Mouse (Mus musculus) embryonic facial prominence, embryonic 12.5 days (tissue): ENCODE measurements around the gene Ptpn11. TPM values are rescaled to one million over a fixed set of nuclear protein-coding genes. Genes with fewer than 3 reads are reported as not detected.

Source experiments
- ATAC-seq: fragments of 200-750 bp; cut with Nextera tagmentation; 2 replicates; pipeline ENCODE4 v1.8.0; 2017; ENCODE audit not compliant: insufficient number of reproducible peaks, insufficient read depth, low FRiP score, low TSS enrichment
- H3K27ac ChIP-seq: fragments of 300-500 bp; sonication (generic); 2 replicates; pipeline ENCODE4 v1.5.1; 2016; ENCODE audit warnings: mild to moderate bottlenecking
- H3K27me3 ChIP-seq: fragments of 300-500 bp; sonication (generic); 2 replicates; pipeline ENCODE4 v1.6.1; 2016; ENCODE audit warnings: mild to moderate bottlenecking, moderate library complexity
- H3K36me3 ChIP-seq: fragments of 300-500 bp; sonication (generic); 2 replicates; pipeline ENCODE4 v1.6.1; 2016; ENCODE audit warnings: mild to moderate bottlenecking
- H3K4me1 ChIP-seq: fragments of 300-500 bp; sonication (generic); 2 replicates; pipeline ENCODE4 v1.6.1; 2016
- H3K4me2 ChIP-seq: fragments of 300-500 bp; sonication (generic); replicated peaks from 2 replicates; pipeline ENCODE4 v1.6.1; 2016; ENCODE audit warnings: mild to moderate bottlenecking, moderate library complexity
- H3K4me3 ChIP-seq: fragments of 300-500 bp; sonication (generic); 2 replicates; pipeline ENCODE4 v1.5.1; 2016; ENCODE audit warnings: mild to moderate bottlenecking
- H3K9ac ChIP-seq: fragments of 300-500 bp; sonication (generic); 2 replicates; pipeline ENCODE4 v1.6.1; 2016; ENCODE audit warnings: mild to moderate bottlenecking, moderate library complexity
- H3K9me3 ChIP-seq: fragments of 300-500 bp; sonication (generic); 2 replicates; pipeline ENCODE4 v1.6.1; 2016; ENCODE audit warnings: mild to moderate bottlenecking, moderate library complexity
- WGBS: fragments of 180-500 bp; shearing (Covaris S2); methylation state at CpG from one replicate; pipeline ENCODE4 v1.1.7; 2016; 5-methylcytosine and 5-hydroxymethylcytosine counted together
- polyA plus RNA-seq: library from polyadenylated mRNA; unstranded; fragments of >200 nt; fragmentation: Nextera tagmentation; extraction: Ambion mirVana; gene quantifications from 2 replicates; pipeline ENCODE4 v1.2.1, GENCODE M21; 2016

The Ptpn11 gene
- polyA plus RNA-seq, 1 experiment from 2014 or later = 24.0 TPM

GRCm38 (mm10) chr5:121100095-121100494 is 91.1 kb downstream of the Ptpn11 start:
- WGBS = 44% methylated on average over 2 of the region's 2 CpGs
- H3K4me2 ChIP-seq = no peak overlapping the region

GRCm38 (mm10) chr5:121097970-121098369 is 93.2 kb downstream of the Ptpn11 start:
- H3K36me3 ChIP-seq = no peaks in the 10 kb centered on the region
- no peaks in the 10 kb centered on the region for H3K9me3 ChIP-seq
- WGBS = 81% methylated on average over 4 of the region's 4 CpGs
- ATAC-seq = no peak
- H3K27ac ChIP-seq = no peak overlapping the region
- no peak overlapping the region for H3K4me3 ChIP-seq
- H3K4me2 ChIP-seq = no peak overlapping the region
- no peaks in the 10 kb centered on the region for H3K27me3 ChIP-seq
- no peak overlapping the region for H3K9ac ChIP-seq
- H3K4me1 ChIP-seq = no peaks in the 10 kb centered on the region

More at GRCm38 (mm10) chr5:121100095-121100494, 91.1 kb downstream of the Ptpn11 start:
- Histone ChIP-seq H3K27me3 (no peaks in the 10 kb centered on the region), H3K4me1 (no peaks in the 10 kb centered on the region), H3K4me3 (no peak overlapping the region), H3K9me3 (no peaks in the 10 kb centered on the region), H3K36me3 (no peaks in the 10 kb centered on the region), H3K27ac (no peak overlapping the region), H3K9ac (no peak overlapping the region)
- no peak for ATAC-seq

- 80% methylated on average over 5 of the region's 5 CpGs for WGBS
These were observed 94.5 kb downstream of the Ptpn11 start for GRCm38 (mm10) chr5:121096744-121097143.

GRCm38 (mm10) chr5:121093281-121093680 is 97.9 kb downstream of the Ptpn11 start:
- no peak for ATAC-seq
- 65% methylated on average over 3 of the region's 3 CpGs for WGBS
- no peaks in the 10 kb centered on the region for H3K4me1 ChIP-seq
- no peaks in the 10 kb centered on the region for H3K27me3 ChIP-seq
- no peaks in the 10 kb centered on the region for H3K36me3 ChIP-seq
- H3K4me2 ChIP-seq = no peak overlapping the region
- no peak overlapping the region for H3K27ac ChIP-seq
- H3K9me3 ChIP-seq = 0 out of 2 replicates have a peak, but pooled peaks cover 6% of the 10 kb centered on the region
- H3K4me3 ChIP-seq = no peak overlapping the region
- no peak overlapping the region for H3K9ac ChIP-seq

More at GRCm38 (mm10) chr5:121096744-121097143, 94.5 kb downstream of the Ptpn11 start:
- Histone ChIP-seq H3K4me1 (no peaks in the 10 kb centered on the region), H3K9ac (no peak overlapping the region), H3K36me3 (no peaks in the 10 kb centered on the region), H3K27me3 (no peaks in the 10 kb centered on the region), H3K4me2 (no peak overlapping the region), H3K27ac (no peak overlapping the region), H3K9me3 (no peaks in the 10 kb centered on the region), H3K4me3 (no peak overlapping the region)
- ATAC-seq = no peak

- no peaks in the 10 kb centered on the region for H3K36me3 ChIP-seq
- no peak overlapping the region for H3K4me2 ChIP-seq
- H3K9ac ChIP-seq = no peak overlapping the region
- no peak overlapping the region for H3K27ac ChIP-seq
- 73% methylated on average over 7 of the region's 7 CpGs for WGBS
- no peak for ATAC-seq
- no peak overlapping the region for H3K4me3 ChIP-seq
- no peaks in the 10 kb centered on the region for H3K4me1 ChIP-seq
- no peaks in the 10 kb centered on the region for H3K27me3 ChIP-seq
- H3K9me3 ChIP-seq = 0 out of 2 replicates have a peak, but pooled peaks cover 6% of the 10 kb centered on the region
These were observed 101.5 kb downstream of the Ptpn11 start for GRCm38 (mm10) chr5:121089660-121090059.

- Histone ChIP-seq H3K27ac (no peak overlapping the region), H3K4me2 (no peak overlapping the region), H3K4me3 (no peak overlapping the region), H3K4me1 (no peaks in the 10 kb centered on the region), H3K9ac (no peak overlapping the region), H3K27me3 (no peaks in the 10 kb centered on the region), H3K9me3 (0 out of 2 replicates have a peak, but pooled peaks cover 6% of the 10 kb centered on the region), H3K36me3 (no peaks in the 10 kb centered on the region)
- WGBS = 63% methylated on average over 7 of the region's 7 CpGs
- ATAC-seq = no peak
These were observed 103.5 kb downstream of the Ptpn11 start for GRCm38 (mm10) chr5:121087733-121088132.

GRCm38 (mm10) chr5:121082605-121083004 is 108.6 kb downstream of the Ptpn11 start:
- WGBS = 90% methylated on average over 7 of the region's 7 CpGs
- H3K4me1 ChIP-seq = no peaks in the 10 kb centered on the region
- no peaks in the 10 kb centered on the region for H3K36me3 ChIP-seq
- H3K9ac ChIP-seq = no peak overlapping the region
- no peak overlapping the region for H3K27ac ChIP-seq
- no peaks in the 10 kb centered on the region; the same call in 1 of the 2 replicates for H3K9me3 ChIP-seq
- no peak overlapping the region for H3K4me2 ChIP-seq
- no peak for ATAC-seq
- no peaks in the 10 kb centered on the region for H3K27me3 ChIP-seq
- H3K4me3 ChIP-seq = no peak overlapping the region

- no peaks in the 10 kb centered on the region for H3K36me3 ChIP-seq
- no peaks in the 10 kb centered on the region for H3K27me3 ChIP-seq
- no peak overlapping the region for H3K4me2 ChIP-seq
- no peak overlapping the region for H3K27ac ChIP-seq
- no peak overlapping the region for H3K9ac ChIP-seq
- H3K9me3 ChIP-seq = no peaks in the 10 kb centered on the region; the same call in 1 of the 2 replicates
- no peak overlapping the region for H3K4me3 ChIP-seq
- WGBS = 77% methylated on average over 5 of the region's 5 CpGs
- no peak for ATAC-seq
- no peaks in the 10 kb centered on the region for H3K4me1 ChIP-seq
These were observed 109.4 kb downstream of the Ptpn11 start for GRCm38 (mm10) chr5:121081754-121082153.

Other genes with a start within 250 kb of the Ptpn11 start
- gene Rph3a, start 181.3 kb downstream of the Ptpn11 start, polyA plus RNA-seq = 0.23 and 0.27 TPM in 2 replicates
- gene Rpl6, start 13.1 kb upstream of the Ptpn11 start, polyA plus RNA-seq = 597 and 603 TPM in 2 replicates
- gene Hectd4, start 28.8 kb upstream of the Ptpn11 start, polyA plus RNA-seq = 7.8 and 7.9 TPM in 2 replicates
- 81.0 and 87.6 TPM in 2 replicates for gene Trafd1, start 194.2 kb upstream of the Ptpn11 start, polyA plus RNA-seq
- gene Naa25, start 206.5 kb upstream of the Ptpn11 start, polyA plus RNA-seq = 40.7 and 41.8 TPM in 2 replicates